Mouse (Mus musculus): ENCODE measurements at regions not wholly inside any gene's neighbourhood (a gene's known extent, or its start where the extent isn't known, plus 50 kb on each side); places are given as distances from the start of the nearest gene placed in this dataset.
A peak's percentile ranks its signal among the peaks of the same experiment; 100 is the strongest.

DNA sequence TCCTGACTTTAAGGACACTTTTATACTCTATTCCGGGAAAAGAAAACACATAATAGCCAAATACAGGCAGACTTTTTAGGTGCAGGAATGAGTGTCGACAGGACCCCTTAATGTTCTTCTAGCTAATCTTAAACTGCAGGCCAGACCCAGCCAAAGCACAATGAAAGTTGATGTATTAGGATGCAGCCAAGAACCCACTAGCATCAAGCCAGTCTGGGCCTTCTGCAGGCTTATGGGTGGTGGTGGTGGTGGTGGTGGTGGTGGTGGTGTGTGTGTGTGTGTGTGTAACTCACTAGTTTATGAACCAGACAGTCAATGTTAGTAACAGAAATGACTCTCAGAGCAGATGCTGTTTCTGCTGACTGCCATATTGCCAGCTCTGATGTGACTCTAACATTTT is 178.6 kb downstream of the Rnf152 start:
- no peak overlapping the region for H3K27ac ChIP-seq (ENCODE audit: control insufficient read depth, low read depth, low read length)

DNA sequence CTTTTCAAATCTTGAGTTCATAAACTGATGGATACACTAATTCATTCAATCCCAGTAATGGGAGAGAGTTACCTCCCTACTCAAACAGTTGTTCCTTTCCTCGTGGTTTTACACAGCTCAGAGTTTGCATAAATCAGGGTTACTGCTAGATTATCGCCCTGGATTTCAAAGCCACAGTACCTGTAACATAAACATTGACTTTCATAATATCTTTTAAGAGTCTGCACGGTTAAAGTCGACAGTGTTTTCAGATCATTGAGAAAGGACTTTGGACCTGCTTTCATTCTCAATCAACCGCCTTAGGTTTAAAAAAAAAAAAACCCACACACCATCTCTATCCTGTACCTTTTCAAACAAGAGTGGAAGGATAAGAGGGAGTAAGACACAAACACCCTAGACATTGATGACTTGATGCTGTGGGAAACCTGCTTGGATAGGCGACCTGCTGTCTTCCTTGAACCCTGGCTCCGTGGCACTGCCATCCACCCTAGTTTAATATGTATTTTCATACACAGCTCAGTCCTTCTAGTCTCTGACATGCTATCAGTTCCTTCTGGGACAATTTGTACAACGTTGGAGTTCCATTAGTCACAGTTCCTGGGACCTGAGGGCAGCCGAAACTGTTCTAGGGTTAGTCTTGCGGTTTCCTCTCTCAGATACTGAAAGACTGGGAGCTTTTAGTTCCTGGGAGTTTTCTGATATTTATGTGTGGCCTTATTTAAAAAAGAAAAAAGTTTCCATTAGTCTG is 179.3 kb downstream of the Rnf152 start:
- Histone ChIP-seq H3K4me3 (ENCODE audit: control insufficient read depth in 1 of 2, insufficient read depth in 1 of 2, low read depth in 2 of 2, low read length in 2 of 2) (no peak overlapping the region), H3K9ac (ENCODE audit: control insufficient read depth, low read depth, low read length, poor library complexity, severe bottlenecking) (no peak overlapping the region), H3K79me2 (ENCODE audit: control insufficient read depth, insufficient read depth, low read length, poor library complexity) (no peaks in the 10 kb centered on the region), H3K27ac (ENCODE audit: control insufficient read depth, low read depth, low read length) (no peak overlapping the region), H3K27me3 (ENCODE audit: control insufficient read depth in 1 of 2, insufficient read depth in 2 of 2, low read length in 2 of 2) (no peaks in the 10 kb centered on the region), H3K9me3 (replicated peaks; ENCODE audit: insufficient read depth, low read length) (no peaks in the 10 kb centered on the region), H3K36me3 (ENCODE audit: control insufficient read depth in 1 of 2, insufficient read depth in 2 of 2, low read length in 2 of 2) (no peaks in the 10 kb centered on the region), H3K4me1 (ENCODE audit: control insufficient read depth in 1 of 2, insufficient read depth in 2 of 2, low read length in 2 of 2) (no peaks in the 10 kb centered on the region)
- no peak for DNase-seq (ENCODE audit: low read depth, low spot score)
- TF ChIP-seq POLR2AphosphoS2 (IDR thresholded peaks at IDR 0.05; ENCODE audit: low read length) (no peak), USF2 (IDR thresholded peaks at IDR 0.05; ENCODE audit: borderline replicate concordance in 1 of 2, insufficient read depth in 1 of 2, low read depth in 1 of 2, low read length in 2 of 2) (no peak)

More for the DNA sequence above, 178.6 kb downstream of the Rnf152 start:
- H3K9me3 ChIP-seq (replicated peaks; ENCODE audit: insufficient read depth, low read length), result no peaks in the 10 kb centered on the region
- H3K4me1 ChIP-seq (ENCODE audit: control insufficient read depth in 1 of 2, insufficient read depth in 2 of 2, low read length in 2 of 2), result no peaks in the 10 kb centered on the region
- H3K9ac ChIP-seq (ENCODE audit: control insufficient read depth, low read depth, low read length, poor library complexity, severe bottlenecking), result no peak overlapping the region
- no peaks in the 10 kb centered on the region for H3K27me3 ChIP-seq (ENCODE audit: control insufficient read depth in 1 of 2, insufficient read depth in 2 of 2, low read length in 2 of 2)
- TF ChIP-seq SIN3A (IDR thresholded peaks at IDR 0.05; ENCODE audit: low read length), result no peak
- TF ChIP-seq USF2 (IDR thresholded peaks at IDR 0.05; ENCODE audit: borderline replicate concordance in 1 of 2, insufficient read depth in 1 of 2, low read depth in 1 of 2, low read length in 2 of 2), result no peak
- no peak for TF ChIP-seq MYC (IDR thresholded peaks at IDR 0.05; ENCODE audit: low read depth, low read length)
- no peaks in the 10 kb centered on the region for H3K36me3 ChIP-seq (ENCODE audit: control insufficient read depth in 1 of 2, insufficient read depth in 2 of 2, low read length in 2 of 2)
- no peak for DNase-seq (ENCODE audit: low read depth, low spot score)
- H3K4me3 ChIP-seq (ENCODE audit: control insufficient read depth in 1 of 2, insufficient read depth in 1 of 2, low read depth in 2 of 2, low read length in 2 of 2), result no peak overlapping the region
- no peaks in the 10 kb centered on the region for H3K79me2 ChIP-seq (ENCODE audit: control insufficient read depth, insufficient read depth, low read length, poor library complexity)

DNA sequence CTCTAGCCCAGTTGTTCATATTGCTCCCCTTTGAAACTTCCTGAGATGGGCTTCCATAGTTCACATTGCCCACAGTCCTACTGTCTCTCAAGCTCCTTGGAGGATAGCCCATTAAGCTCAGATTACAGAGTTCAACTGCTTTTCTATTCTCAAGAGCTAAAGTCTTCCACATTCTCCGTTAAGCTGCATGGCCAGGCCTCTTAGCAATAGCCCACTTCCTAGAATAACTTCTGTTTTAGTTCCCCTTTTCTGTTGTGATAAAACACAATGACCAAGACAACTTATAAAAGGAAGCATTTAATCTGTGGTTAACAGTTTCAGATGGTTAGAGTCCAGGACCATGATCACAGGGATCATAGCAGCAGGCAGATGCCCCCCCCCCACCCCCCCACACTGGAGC is 185.5 kb downstream of the Rnf152 start:
- H3K9ac ChIP-seq (ENCODE audit: control insufficient read depth, low read depth, low read length, poor library complexity, severe bottlenecking), result 0 out of 2 replicates have a peak overlapping the region, but pooled peaks have one; percentile 23
- no peaks in the 10 kb centered on the region for H3K27me3 ChIP-seq (ENCODE audit: control insufficient read depth in 1 of 2, insufficient read depth in 2 of 2, low read length in 2 of 2)
- peak; percentile 85 for DNase-seq (ENCODE audit: low read depth, low spot score)
- peaks cover 0 to 27% of the 10 kb centered on the region in 2 experiments; a peak in 2 of 4 replicates for H3K36me3 ChIP-seq (ENCODE audit: control insufficient read depth in 1 of 2, insufficient read depth in 2 of 2, low read length in 2 of 2)
- no peaks in the 10 kb centered on the region for H3K79me2 ChIP-seq (ENCODE audit: control insufficient read depth, insufficient read depth, low read length, poor library complexity)
- no peaks in the 10 kb centered on the region for H3K9me3 ChIP-seq (replicated peaks; ENCODE audit: insufficient read depth, low read length)
- H3K4me1 ChIP-seq (ENCODE audit: control insufficient read depth in 1 of 2, insufficient read depth in 2 of 2, low read length in 2 of 2), result peaks cover 14 to 21% of the 10 kb centered on the region in 2 experiments
- H3K4me3 ChIP-seq (ENCODE audit: control insufficient read depth in 1 of 2, insufficient read depth in 1 of 2, low read depth in 2 of 2, low read length in 2 of 2), result no peak overlapping the region
- H3K27ac ChIP-seq (ENCODE audit: control insufficient read depth, low read depth, low read length), result peak overlapping the region; percentile 95
- TF ChIP-seq CTCF (IDR thresholded peaks at IDR 0.05 in 2 of 3, conservative IDR thresholded peaks at IDR 0.05 in 1 of 3; ENCODE audit: control insufficient read depth in 1 of 3, insufficient read depth in 1 of 3, low read depth in 2 of 3, low read length in 3 of 3, poor library complexity in 1 of 3, severe bottlenecking in 1 of 3) (no peak), TBP (IDR thresholded peaks at IDR 0.05; ENCODE audit: low read depth, low read length) (0 out of 2 replicates have a peak, but pooled peaks have one; percentile 46), JUND (IDR thresholded peaks at IDR 0.05; ENCODE audit: low read depth, low read length) (no peak), POLR2AphosphoS2 (IDR thresholded peaks at IDR 0.05; ENCODE audit: low read length) (no peak), GABPA (IDR thresholded peaks at IDR 0.05; ENCODE audit: low read depth, low read length) (no peak), ELF1 (IDR thresholded peaks at IDR 0.05; ENCODE audit: low read depth, low read length) (peak; percentile 59; the same call in 1 of the 2 replicates), RCOR1 (IDR thresholded peaks at IDR 0.05; ENCODE audit: low read depth, low read length) (peak; percentile 81), CHD2 (IDR thresholded peaks at IDR 0.05; ENCODE audit: low read length) (no peak), MAZ (IDR thresholded peaks at IDR 0.05; ENCODE audit: low read depth, low read length) (no peak), ZC3H11A (IDR thresholded peaks at IDR 0.05; ENCODE audit: low read depth, low read length) (no peak), MYC (IDR thresholded peaks at IDR 0.05; ENCODE audit: low read depth, low read length) (peak; percentile 85; the same call in 1 of the 2 replicates), USF2 (IDR thresholded peaks at IDR 0.05; ENCODE audit: borderline replicate concordance in 1 of 2, insufficient read depth in 1 of 2, low read depth in 1 of 2, low read length in 2 of 2) (no peak), GATA1 (IDR thresholded peaks at IDR 0.05; ENCODE audit: low read depth, low read length) (peak; percentile 69), MYB (IDR thresholded peaks at IDR 0.05; ENCODE audit: low read depth, low read length) (peak; percentile 55), SMC3 (IDR thresholded peaks at IDR 0.05; ENCODE audit: low read depth, low read length) (no peak), MXI1 (IDR thresholded peaks at IDR 0.05; ENCODE audit: low read depth, low read length) (no peak), CHD1 (IDR thresholded peaks at IDR 0.05; ENCODE audit: low read depth, low read length) (no peak), TCF12 (IDR thresholded peaks at IDR 0.05; ENCODE audit: low read depth, low read length) (peak; percentile 62; the same call in 1 of the 2 replicates), TAL1 (IDR thresholded peaks at IDR 0.05; ENCODE audit: low read length) (no peak), NRF1 (IDR thresholded peaks at IDR 0.05; ENCODE audit: insufficient read depth, low read depth, low read length, poor library complexity, severe bottlenecking) (no peak), ETS1 (IDR thresholded peaks at IDR 0.05; ENCODE audit: low read depth, low read length) (peak; percentile 66), BHLHE40 (IDR thresholded peaks at IDR 0.05; ENCODE audit: borderline replicate concordance, low read depth, low read length) (no peak), HCFC1 (IDR thresholded peaks at IDR 0.05; ENCODE audit: low read depth, low read length) (0 out of 2 replicates have a peak, but pooled peaks have one; percentile 26)

All from MEL (cell line).